Mouse (Mus musculus) embryonic facial prominence, embryonic 11.5 days (tissue): ENCODE results near the gene Cwc25. TPM values are rescaled to one million over a fixed set of nuclear protein-coding genes. Genes with fewer than 3 reads are reported as not detected.

Experiments
- ATAC-seq: fragments of 200-750 bp; cut with Nextera tagmentation; replicated peaks from 2 replicates; pipeline ENCODE4 v1.8.0; 2017; ENCODE audit warnings: low read depth; ENCODE audit not compliant: insufficient number of reproducible peaks, low FRiP score, low TSS enrichment
- DNase-seq: peaks from one replicate; pipeline ENCODE4 v3.0.0-alpha.2; 2015; ENCODE audit warnings: low spot score
- H3K27ac ChIP-seq: fragments of 300-500 bp; sonication (generic); replicated peaks from 2 replicates; pipeline ENCODE4 v1.5.1; 2014; ENCODE audit warnings: mild to moderate bottlenecking, low read depth, low read length, control low read depth
- H3K27me3 ChIP-seq: fragments of 300-500 bp; sonication (generic); 2 replicates; pipeline ENCODE4 v1.6.1; 2014; ENCODE audit warnings: mild to moderate bottlenecking, low read length, moderate library complexity, mixed read lengths; ENCODE audit not compliant: control insufficient read depth, insufficient read depth
- H3K36me3 ChIP-seq: fragments of 300-500 bp; sonication (generic); replicated peaks from 2 replicates; pipeline ENCODE4 v1.6.1; 2014; ENCODE audit warnings: low read depth, mild to moderate bottlenecking, low read length, moderate library complexity, mixed read lengths; ENCODE audit not compliant: control insufficient read depth, insufficient read depth
- H3K4me1 ChIP-seq: fragments of 300-500 bp; sonication (generic); 2 replicates; pipeline ENCODE4 v1.6.1; 2014; ENCODE audit warnings: low read length, mixed read lengths; ENCODE audit not compliant: control insufficient read depth, insufficient read depth
- H3K4me2 ChIP-seq: fragments of 300-500 bp; sonication (generic); 2 replicates; pipeline ENCODE4 v1.6.1; 2014; ENCODE audit warnings: low read depth, mild to moderate bottlenecking, control low read depth, low read length, moderate library complexity
- H3K4me3 ChIP-seq: fragments of 300-500 bp; sonication (generic); 2 replicates; pipeline ENCODE4 v1.5.1; 2014; ENCODE audit warnings: low read depth, low read length, control low read depth
- H3K9ac ChIP-seq: fragments of 300-500 bp; sonication (generic); replicated peaks from 2 replicates; pipeline ENCODE4 v1.6.1; 2014; ENCODE audit warnings: mild to moderate bottlenecking, control low read depth, low read length
- H3K9me3 ChIP-seq: fragments of 300-500 bp; sonication (generic); replicated peaks from 2 replicates; pipeline ENCODE4 v1.6.1; 2016; ENCODE audit warnings: mild to moderate bottlenecking, low read length, inconsistent platforms, mixed read lengths; ENCODE audit not compliant: control insufficient read depth
- WGBS: fragments of 180-500 bp; shearing (Covaris S2); extraction: QIAGEN DNeasy Blood & Tissue Kit; methylation state at CpG from one replicate; pipeline ENCODE4 v1.1.7; 2014; 5-methylcytosine and 5-hydroxymethylcytosine counted together
- polyA plus RNA-seq: library from polyadenylated mRNA; unstranded; fragments of >200 nt; fragmentation: Nextera tagmentation; extraction: Ambion mirVana; gene quantifications from 2 replicates; pipeline ENCODE4 v1.2.1, GENCODE M21; 2014

Cwc25 gene
- polyA plus RNA-seq, 1 experiment from 2014 or later, result 13.1 TPM

- Histone ChIP-seq H3K9ac (peak overlapping the region; percentile 10; the same call in 1 of the 2 replicates), H3K4me2 (peak overlapping the region; percentile 6; the same call in 1 of the 2 replicates), H3K27me3 (no peaks in the 10 kb centered on the region), H3K36me3 (peaks cover 3% of the 10 kb centered on the region; the same call in 1 of the 2 replicates), H3K9me3 (no peaks in the 10 kb centered on the region), H3K4me3 (no peak overlapping the region), H3K4me1 (peaks cover 42% of the 10 kb centered on the region), H3K27ac (peak overlapping the region; percentile 15)
- ATAC-seq, result no peak
- peak; percentile 26 for DNase-seq
- 22% methylated on average over 9 of the region's 9 CpGs for WGBS
Measured at GRCm38 (mm10) chr11:97804841-97805661, 38.7 kb upstream of the Cwc25 start.

- DNase-seq, result no peak
- H3K4me1 ChIP-seq, result peaks cover 40% of the 10 kb centered on the region
- WGBS, result 61% methylated on average over 5 of the region's 5 CpGs
Measured at GRCm38 (mm10) chr11:97803847-97804246, 37.5 kb upstream of the Cwc25 start.

GRCm38 (mm10) chr11:97802495-97802894 is 36.1 kb upstream of the Cwc25 start:
- no peak for DNase-seq
- no peak overlapping the region for H3K9ac ChIP-seq
- no peak overlapping the region for H3K4me3 ChIP-seq
- 47% methylated on average over 6 of the region's 6 CpGs for WGBS
- no peaks in the 10 kb centered on the region; the same call in 1 of the 2 replicates for H3K36me3 ChIP-seq
- no peaks in the 10 kb centered on the region for H3K27me3 ChIP-seq
- H3K4me2 ChIP-seq, result no peak overlapping the region
- peaks cover 28% of the 10 kb centered on the region for H3K4me1 ChIP-seq
- H3K27ac ChIP-seq, result no peak overlapping the region
- H3K9me3 ChIP-seq, result no peaks in the 10 kb centered on the region
- ATAC-seq, result no peak

More at GRCm38 (mm10) chr11:97803847-97804246, 37.5 kb upstream of the Cwc25 start:
- Histone ChIP-seq H3K9me3 (no peaks in the 10 kb centered on the region), H3K27ac (no peak overlapping the region), H3K4me3 (no peak overlapping the region), H3K27me3 (no peaks in the 10 kb centered on the region), H3K4me2 (no peak overlapping the region; the same call in 1 of the 2 replicates), H3K9ac (no peak overlapping the region), H3K36me3 (peaks cover under 1% of the 10 kb centered on the region; the same call in 1 of the 2 replicates)
- ATAC-seq, result no peak

- DNase-seq (no peak), ATAC-seq (no peak)
- Histone ChIP-seq H3K36me3 (no peaks in the 10 kb centered on the region; the same call in 1 of the 2 replicates), H3K9ac (no peak overlapping the region), H3K9me3 (no peaks in the 10 kb centered on the region), H3K4me1 (peaks cover 27% of the 10 kb centered on the region), H3K27me3 (no peaks in the 10 kb centered on the region), H3K27ac (no peak overlapping the region), H3K4me2 (0 out of 2 replicates have a peak overlapping the region, but pooled peaks have one; percentile 84), H3K4me3 (0 out of 2 replicates have a peak overlapping the region, but pooled peaks have one; percentile 2)
- WGBS, result 50% methylated on average over 1 of the region's 1 CpGs
Measured at GRCm38 (mm10) chr11:97802194-97802470, 35.8 kb upstream of the Cwc25 start.

GRCm38 (mm10) chr11:97801409-97802193 is 35.2 kb upstream of the Cwc25 start:
- WGBS, result 29% methylated on average over 8 of the region's 8 CpGs
- Histone ChIP-seq H3K36me3 (no peaks in the 10 kb centered on the region), H3K4me3 (peak overlapping the region; percentile 87), H3K9me3 (no peaks in the 10 kb centered on the region), H3K27ac (peak overlapping the region; percentile 92; the same call in 1 of the 2 replicates), H3K4me1 (peaks cover 27% of the 10 kb centered on the region), H3K4me2 (peak overlapping the region; percentile 84), H3K27me3 (no peaks in the 10 kb centered on the region), H3K9ac (peak overlapping the region; percentile 80)
- DNase-seq (peak; percentile 73), ATAC-seq (no peak)

- H3K27me3 ChIP-seq, result no peaks in the 10 kb centered on the region
- 4% methylated on average over 17 of the region's 17 CpGs for WGBS
- H3K9ac ChIP-seq, result peak overlapping the region; percentile 80
- peak overlapping the region; percentile 92 for H3K27ac ChIP-seq
- no peaks in the 10 kb centered on the region for H3K9me3 ChIP-seq
- no peaks in the 10 kb centered on the region for H3K36me3 ChIP-seq
- DNase-seq (no peak), ATAC-seq (0 out of 2 replicates have a peak, but pooled peaks have one; percentile 27)
- H3K4me3 ChIP-seq, result peak overlapping the region; percentile 87
- H3K4me2 ChIP-seq, result peak overlapping the region; percentile 84
- H3K4me1 ChIP-seq, result peaks cover 21% of the 10 kb centered on the region
Measured at GRCm38 (mm10) chr11:97800691-97801408, 34.5 kb upstream of the Cwc25 start.

GRCm38 (mm10) chr11:97799994-97800690 is 33.8 kb upstream of the Cwc25 start:
- peak overlapping the region; percentile 84 for H3K4me2 ChIP-seq
- WGBS, result 0% methylated on average over 28 of the region's 43 CpGs
- DNase-seq, result peak; percentile 75
- peak overlapping the region; percentile 87 for H3K4me3 ChIP-seq
- H3K4me1 ChIP-seq, result peaks cover 16% of the 10 kb centered on the region
- H3K9me3 ChIP-seq, result no peaks in the 10 kb centered on the region
- H3K9ac ChIP-seq, result peak overlapping the region; percentile 80
- no peaks in the 10 kb centered on the region for H3K36me3 ChIP-seq
- peak overlapping the region; percentile 92 for H3K27ac ChIP-seq
- ATAC-seq, result peak; percentile 63
- no peaks in the 10 kb centered on the region for H3K27me3 ChIP-seq
